9 mouse cellular contexts compared by ENCODE assay signal in the genomic region with DNA sequence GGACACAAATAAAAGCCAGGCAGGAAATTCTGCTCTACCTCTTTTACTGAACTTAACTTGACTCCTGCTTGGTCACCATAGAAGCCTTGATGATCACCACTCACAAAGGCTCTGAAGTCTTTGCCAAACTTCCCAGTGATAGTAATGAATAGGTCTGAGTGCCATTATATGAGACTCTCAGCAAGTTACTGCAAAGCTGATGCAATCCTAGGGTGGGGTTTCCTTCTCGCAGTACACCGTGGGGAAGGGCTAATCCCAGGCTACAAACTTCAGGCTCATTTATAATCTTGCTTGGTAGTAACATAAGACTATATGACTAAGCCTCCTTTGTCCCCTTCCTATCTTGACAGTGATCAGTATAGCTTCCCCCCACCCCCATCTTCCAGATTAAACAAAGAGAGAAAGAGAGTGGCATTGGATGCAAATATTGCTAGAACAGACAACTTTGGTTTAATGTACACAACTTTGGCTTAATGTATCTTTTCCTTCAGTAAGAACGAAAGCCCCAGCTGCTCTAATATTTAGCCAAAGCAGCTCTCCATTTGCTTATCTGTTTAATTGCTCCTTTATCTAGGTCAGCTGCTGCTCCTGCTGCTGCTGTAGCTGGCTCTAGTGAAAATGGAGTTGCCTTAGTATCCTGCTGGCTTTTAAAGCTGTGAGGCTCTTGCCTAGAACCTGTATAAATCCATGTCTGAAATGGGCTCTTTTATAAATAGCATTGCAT.
DNase-seq lines count a peak whose midpoint lies in the region; ATAC-seq lines count a peak whose summit lies in the region.
"Had no signal": no experiment of that assay in that cellular context is flagged by ENCODE, and none has a peak within 500 bp of the region (broad histone marks: within the 10 kb centered on the region; RNA-seq: fewer than 3 reads in every experiment).

No protein-coding gene starts in this region.

- no peaks in the 10 kb centered on the region for H3K36me3 ChIP-seq in hindbrain, embryonic 10.5 days
- no peaks in the 10 kb centered on the region for H3K36me3 ChIP-seq in hindbrain, embryonic 12.5 days
- no peaks in the 10 kb centered on the region for H3K36me3 ChIP-seq in hindbrain, embryonic 16.5 days (ENCODE audit: control insufficient read depth, insufficient read depth, low read length)
- H3K36me3 ChIP-seq: liver, embryonic 15.5 days had no signal

- H3K9me3 ChIP-seq in hindbrain, embryonic 10.5 days: no peaks in the 10 kb centered on the region
- H3K9me3 ChIP-seq in hindbrain, embryonic 12.5 days (replicated peaks): no peaks in the 10 kb centered on the region
- H3K9me3 ChIP-seq in hindbrain, embryonic 16.5 days (ENCODE audit: control insufficient read depth, low read length): no peaks in the 10 kb centered on the region
- H3K9me3 ChIP-seq: liver, embryonic 15.5 days had no signal

- no peak overlapping the region for H3K4me2 ChIP-seq in hindbrain, embryonic 12.5 days (replicated peaks)
- no peak overlapping the region for H3K4me2 ChIP-seq in hindbrain, embryonic 16.5 days (ENCODE audit: low read length)
- H3K4me2 ChIP-seq: liver, embryonic 15.5 days had no signal

- no peak overlapping the region for H3K4me3 ChIP-seq in hindbrain, embryonic 10.5 days
- no peak overlapping the region for H3K4me3 ChIP-seq in hindbrain, embryonic 12.5 days
- H3K4me3 ChIP-seq in hindbrain, embryonic 16.5 days (ENCODE audit: low read length): no peak overlapping the region
- H3K4me3 ChIP-seq: liver, embryonic 15.5 days had no signal

- DNase-seq in hindbrain, embryonic 10.5 days (ENCODE audit: low spot score): no peak
- peak; percentile 40 for DNase-seq in Muller cell, postnatal 12 days (ENCODE audit: inconsistent ontology term)
- DNase-seq in retina, embryonic 14.5 days (ENCODE audit: low spot score): peak; percentile 68
- no peak for DNase-seq in thymus, adult 18-20 months
- DNase-seq in frontal cortex, postnatal 14 days (ENCODE audit: low spot score in 2 of 2): no peak
- DNase-seq: right cerebral cortex, postnatal 4 days had no signal

- H3K27ac ChIP-seq in hindbrain, embryonic 10.5 days: peak overlapping the region; percentile 23; the same call in 1 of the 2 replicates
- H3K27ac ChIP-seq in hindbrain, embryonic 12.5 days: no peak overlapping the region
- no peak overlapping the region for H3K27ac ChIP-seq in hindbrain, embryonic 16.5 days (ENCODE audit: low read depth, low read length)
- H3K27ac ChIP-seq: liver, embryonic 15.5 days had no signal

- WGBS in hindbrain, embryonic 10.5 days: 63% methylated on average over 3 of the region's 3 CpGs
- 51% methylated on average over 3 of the region's 3 CpGs for WGBS in hindbrain, embryonic 12.5 days
- WGBS in hindbrain, embryonic 16.5 days: 38% methylated on average over 3 of the region's 3 CpGs

- no peak overlapping the region for H3K9ac ChIP-seq in hindbrain, embryonic 12.5 days
- H3K9ac ChIP-seq in hindbrain, embryonic 16.5 days (ENCODE audit: low read depth, low read length): no peak overlapping the region
- H3K9ac ChIP-seq: liver, embryonic 15.5 days had no signal

- peaks cover 10% of the 10 kb centered on the region for H3K4me1 ChIP-seq in hindbrain, embryonic 10.5 days (replicated peaks)
- 0 out of 2 replicates have a peak, but pooled peaks cover 5% of the 10 kb centered on the region for H3K4me1 ChIP-seq in hindbrain, embryonic 12.5 days
- H3K4me1 ChIP-seq in hindbrain, embryonic 16.5 days (ENCODE audit: control insufficient read depth, insufficient read depth, low read depth, low read length): peaks cover 7% of the 10 kb centered on the region; the same call in 1 of the 2 replicates
- H3K4me1 ChIP-seq: liver, embryonic 15.5 days had no signal

- no peak for ATAC-seq in hindbrain, embryonic 12.5 days (ENCODE audit: low FRiP score)
- peak; percentile 68 for ATAC-seq in hindbrain, embryonic 16.5 days

- H3K27me3 ChIP-seq in hindbrain, embryonic 10.5 days (ENCODE audit: insufficient read depth, poor library complexity, severe bottlenecking): no peaks in the 10 kb centered on the region
- H3K27me3 ChIP-seq in hindbrain, embryonic 12.5 days: no peaks in the 10 kb centered on the region
- no peaks in the 10 kb centered on the region for H3K27me3 ChIP-seq in hindbrain, embryonic 16.5 days (replicated peaks; ENCODE audit: control insufficient read depth, insufficient read depth, low read length)
- H3K27me3 ChIP-seq: liver, embryonic 15.5 days had no signal

Comparison
In these comparisons a context has a peak if more than half of its experiments do, and no peak if none do; other contexts are left out.
1. DNase-seq: peak in Muller cell, postnatal 12 days (single experiment) and retina, embryonic 14.5 days (single experiment); none in hindbrain, embryonic 10.5 days (single experiment), thymus, adult 18-20 months (0 of 2) and frontal cortex, postnatal 14 days (0 of 2).